Mouse (Mus musculus) heart, adult 9 months (tissue): ENCODE data around the gene Olfr746.

ENCODE experiments used
- DNase-seq, 2 experiments: peaks; one replicate each; pipeline ENCODE4 v3.0.0; 2022; ENCODE audit warnings: low spot score in 2 of 2

Olfr746 gene

DNA sequence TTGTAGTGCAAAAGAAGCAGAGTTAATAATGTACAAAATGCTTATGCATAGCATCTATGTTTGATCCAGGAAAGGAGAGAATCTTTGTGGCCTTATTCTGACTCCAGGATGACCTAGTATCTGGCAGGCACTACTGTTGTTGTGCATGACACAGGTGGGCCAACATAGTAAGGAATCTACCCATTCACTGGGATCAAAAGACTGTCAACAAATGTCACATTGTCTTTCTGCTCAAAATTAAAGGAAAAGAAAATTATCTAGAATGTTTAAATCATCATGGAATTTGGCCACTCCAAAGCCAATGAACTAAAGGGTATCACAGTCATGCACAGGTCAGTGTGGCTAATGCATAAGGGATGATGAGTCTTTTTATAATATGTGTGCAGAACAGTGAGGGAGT lies at the start of gene Olfr746:
Gene Olfr746 (plus strand): TSS at position 301 of the 400 bp plus-strand sequence.
- no peak for DNase-seq

GRCm38 (mm10) chr14:50614579-50614978 lies 32.3 kb upstream of the Olfr746 start, which contains the start of gene Olfr744:
Gene Olfr744 (plus strand): TSS chr14:50614879.
- DNase-seq, result no peak

DNA sequence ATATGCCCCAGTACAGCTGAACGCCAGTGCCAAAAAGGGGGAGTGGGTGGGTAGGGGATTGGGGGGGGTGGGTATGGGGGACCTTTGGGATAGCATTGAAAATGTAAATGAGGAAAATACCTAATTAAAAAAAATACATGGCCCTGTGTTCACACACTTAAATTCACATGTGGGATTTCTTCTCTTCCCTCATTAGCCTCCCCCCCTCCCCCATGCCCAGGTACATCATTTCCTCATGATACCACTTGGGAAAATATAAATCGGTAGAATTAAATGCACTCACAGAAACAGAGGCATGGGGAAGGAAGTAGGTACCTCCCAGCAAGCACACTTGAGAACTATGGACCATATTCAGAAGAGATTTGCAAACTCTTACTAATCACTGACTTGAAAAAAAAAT lies 7.8 kb upstream of the Olfr746 start, which contains the start of gene Olfr745:
Gene Olfr745 (plus strand): TSS at position 301 of the 400 bp plus-strand sequence.
- DNase-seq, result no peak

GRCm38 (mm10) chr14:50693106-50693505 lies 46.2 kb downstream of the Olfr746 start, which contains the start of gene Olfr747:
Gene Olfr747 (minus strand): TSS chr14:50693206.
- DNase-seq, result no peak
